Mouse (Mus musculus): Measurements from ENCODE around the gene Plekhm3.

DNA sequence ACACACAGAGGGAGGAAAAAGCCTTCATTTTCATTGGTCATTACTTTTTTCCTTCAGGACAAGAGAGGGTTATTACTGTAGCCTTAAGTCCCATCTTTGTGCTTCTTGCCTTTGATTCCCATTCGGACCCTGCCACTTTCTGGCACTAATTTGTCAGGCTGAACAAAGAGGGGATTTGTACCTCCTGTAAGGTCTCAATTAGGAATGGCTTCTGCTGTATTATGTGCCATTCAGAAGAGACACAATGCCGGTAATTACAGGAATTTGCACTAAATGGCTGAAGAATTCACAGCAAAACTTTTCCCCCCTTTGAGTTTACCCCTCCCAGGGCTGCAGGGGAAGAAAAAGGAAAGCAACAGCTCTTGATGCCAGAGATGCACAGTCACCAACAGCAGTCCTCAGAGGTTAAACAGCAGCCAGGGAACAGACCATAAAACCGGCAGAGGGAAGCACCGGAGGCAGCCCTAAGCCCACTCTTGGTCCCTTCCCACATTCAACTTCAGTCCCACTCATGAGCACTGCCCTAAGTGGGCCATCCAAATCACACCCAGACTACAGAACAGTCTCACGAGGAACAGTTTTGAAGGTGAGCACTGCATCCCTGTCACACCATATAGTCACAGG lies 39.6 kb downstream of the Plekhm3 start:
- no peak for TF ChIP-seq TAL1 (IDR thresholded peaks at IDR 0.05; ENCODE audit: low read length)
- no peak for TF ChIP-seq GATA1 (IDR thresholded peaks at IDR 0.05; ENCODE audit: low read length)

All from erythroblast, embryonic 14.5 days (primary cell).